Mouse (Mus musculus): ENCODE results near the gene Chek1. TPM values are rescaled to one million over a fixed set of nuclear protein-coding genes. Genes with fewer than 3 reads are reported as not detected.

The Chek1 gene
- polyA plus RNA-seq, 1 experiment from 2014 or later = 62.8 TPM

DNA sequence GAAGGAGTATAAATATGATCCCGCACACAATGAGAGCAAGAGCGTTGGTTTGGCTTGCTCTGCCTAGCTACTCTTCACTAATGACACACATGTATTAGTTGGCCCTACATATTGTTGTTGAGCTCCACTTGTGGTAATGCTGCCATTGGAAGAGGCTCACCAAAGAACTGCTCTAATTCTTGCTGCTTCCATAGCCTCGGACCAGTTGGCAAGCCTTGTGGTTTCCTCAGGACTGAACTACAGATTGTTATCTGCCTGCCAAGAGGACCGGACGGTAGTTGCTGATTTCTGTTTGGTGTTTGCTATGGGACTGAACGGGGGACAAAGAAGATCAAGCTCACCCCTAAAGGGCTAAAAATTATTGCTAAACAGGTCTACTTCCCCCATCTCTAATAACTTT lies 19.6 kb downstream of the Chek1 start:
- Histone ChIP-seq H3K27me3 (ENCODE audit: control insufficient read depth, insufficient read depth, low read length) (no peaks in the 10 kb centered on the region), H3K4me1 (ENCODE audit: control insufficient read depth, insufficient read depth, low read length) (no peaks in the 10 kb centered on the region), H3K27ac (ENCODE audit: low read depth, low read length) (no peak overlapping the region), H3K9ac (ENCODE audit: low read length) (no peak overlapping the region), H3K4me3 (ENCODE audit: low read depth, low read length) (no peak overlapping the region), H3K4me2 (no peak overlapping the region), H3K9me3 (ENCODE audit: control insufficient read depth, low read length) (no peaks in the 10 kb centered on the region), H3K36me3 (ENCODE audit: control insufficient read depth, insufficient read depth, low read length) (peaks cover 6% of the 10 kb centered on the region)
- 95% methylated on average over 6 of the region's 6 CpGs for WGBS
- no peak for ATAC-seq (ENCODE audit: low FRiP score)
- DNase-seq (ENCODE audit: low spot score, missing footprints) = no peak

DNA sequence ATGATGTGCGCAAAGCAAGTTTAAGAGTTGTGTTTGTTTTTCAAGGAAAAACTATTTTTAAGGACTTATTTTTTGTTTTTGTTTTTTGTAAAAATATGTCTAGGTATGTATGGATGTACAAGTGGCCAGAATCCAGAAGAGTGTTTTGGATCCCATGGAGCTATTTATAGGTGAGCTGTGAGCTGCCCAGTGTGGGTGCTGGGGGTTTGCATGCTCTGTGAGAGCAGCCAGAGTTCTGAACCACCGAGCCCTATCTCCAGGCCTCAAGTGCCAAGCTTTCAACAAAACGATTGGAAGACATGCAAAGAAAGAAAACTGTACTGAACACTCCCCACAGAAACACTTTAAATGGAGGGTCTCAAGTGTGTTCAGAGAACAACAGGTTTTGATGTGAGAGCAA lies 20.9 kb downstream of the Chek1 start:
- Histone ChIP-seq H3K9me3 (ENCODE audit: control insufficient read depth, low read length) (no peaks in the 10 kb centered on the region), H3K4me3 (ENCODE audit: low read depth, low read length) (no peak overlapping the region), H3K36me3 (ENCODE audit: control insufficient read depth, insufficient read depth, low read length) (peaks cover 4% of the 10 kb centered on the region; the same call in 1 of the 2 replicates), H3K27me3 (ENCODE audit: control insufficient read depth, insufficient read depth, low read length) (no peaks in the 10 kb centered on the region), H3K9ac (ENCODE audit: low read length) (no peak overlapping the region), H3K4me1 (ENCODE audit: control insufficient read depth, insufficient read depth, low read length) (no peaks in the 10 kb centered on the region), H3K4me2 (no peak overlapping the region), H3K27ac (ENCODE audit: low read depth, low read length) (no peak overlapping the region)
- ATAC-seq (ENCODE audit: low FRiP score) (no peak), DNase-seq (ENCODE audit: low spot score, missing footprints) (no peak)
- 89% methylated on average over 3 of the region's 3 CpGs for WGBS

DNA sequence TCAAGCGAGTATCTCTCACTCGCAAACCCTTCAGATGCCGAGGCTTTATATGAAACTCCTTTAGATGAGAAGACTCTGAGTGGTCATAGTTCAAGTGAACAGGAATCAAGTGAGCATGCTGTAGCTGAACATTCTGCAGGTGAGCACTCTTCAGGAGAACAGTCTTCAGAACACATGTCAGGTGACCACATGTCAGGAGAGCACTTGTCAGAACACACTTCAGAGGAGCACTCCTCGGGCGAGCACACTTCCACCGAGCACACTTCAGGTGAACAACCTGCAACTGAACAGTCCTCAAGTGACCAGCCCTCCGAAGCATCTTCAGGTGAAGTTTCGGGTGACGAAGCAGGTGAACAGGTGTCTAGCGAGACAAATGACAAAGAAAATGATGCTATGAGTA lies 32.6 kb downstream of the Chek1 start:
- Histone ChIP-seq H3K4me3 (ENCODE audit: low read depth, low read length) (no peak overlapping the region), H3K4me1 (ENCODE audit: control insufficient read depth, insufficient read depth, low read length) (no peaks in the 10 kb centered on the region), H3K9me3 (ENCODE audit: control insufficient read depth, low read length) (no peaks in the 10 kb centered on the region), H3K4me2 (no peak overlapping the region), H3K9ac (ENCODE audit: low read length) (no peak overlapping the region), H3K27me3 (ENCODE audit: control insufficient read depth, insufficient read depth, low read length) (no peaks in the 10 kb centered on the region), H3K36me3 (ENCODE audit: control insufficient read depth, insufficient read depth, low read length) (no peaks in the 10 kb centered on the region), H3K27ac (ENCODE audit: low read depth, low read length) (no peak overlapping the region)
- WGBS = 95% methylated on average over 10 of the region's 10 CpGs
- ATAC-seq (ENCODE audit: low FRiP score) (no peak), DNase-seq (ENCODE audit: low spot score, missing footprints) (no peak)

DNA sequence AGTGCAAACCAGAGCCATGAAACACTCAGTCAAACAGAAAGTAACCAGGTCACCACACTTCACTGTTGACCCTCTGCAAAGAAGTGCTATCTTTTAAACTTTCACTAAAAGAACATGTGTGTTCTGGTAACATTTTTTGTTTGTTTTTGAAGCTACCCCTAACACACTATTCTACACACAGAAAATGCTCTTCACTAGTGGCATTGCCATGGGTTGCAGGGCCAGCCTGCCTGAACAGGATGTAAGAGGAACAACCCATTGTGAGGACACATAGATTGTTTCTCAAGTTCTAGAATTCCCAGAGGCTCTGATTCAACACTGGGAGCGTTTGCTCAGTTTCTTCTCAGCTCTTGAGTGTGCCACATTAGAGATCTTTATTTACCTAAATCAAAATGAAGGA lies 33.9 kb downstream of the Chek1 start, which contains the start of gene Acrv1:
Gene Acrv1, plus strand, starts transcription at position 301 of the 400 bp plus-strand sequence.
- H3K27ac ChIP-seq (ENCODE audit: low read depth, low read length) = no peak within 1 kb of the TSS
- WGBS = 81% methylated on average over 1 of the region's 1 CpGs

DNA sequence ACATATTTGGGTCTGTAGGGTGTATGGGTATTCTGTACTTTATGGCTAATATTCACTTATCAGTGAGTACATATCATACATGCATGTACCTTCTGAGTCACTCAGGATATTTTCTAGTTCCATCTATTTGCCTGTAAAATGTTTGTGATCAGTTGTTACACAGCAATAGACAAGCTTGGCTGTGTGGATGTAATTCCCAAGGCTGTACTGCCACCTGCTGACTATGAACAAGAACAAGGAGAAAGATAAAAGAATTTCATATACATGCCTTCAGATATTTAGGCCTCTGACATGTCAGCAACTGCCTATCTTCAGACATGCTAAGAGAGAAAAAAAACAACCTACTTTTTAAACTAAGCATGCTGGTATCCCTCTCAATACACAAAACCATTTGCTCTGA lies 39.5 kb downstream of the Chek1 start:
- Histone ChIP-seq H3K27ac (ENCODE audit: low read depth, low read length) (no peak overlapping the region), H3K9ac (ENCODE audit: low read length) (no peak overlapping the region), H3K9me3 (ENCODE audit: control insufficient read depth, low read length) (no peaks in the 10 kb centered on the region), H3K4me1 (ENCODE audit: control insufficient read depth, insufficient read depth, low read length) (no peaks in the 10 kb centered on the region), H3K36me3 (ENCODE audit: control insufficient read depth, insufficient read depth, low read length) (no peaks in the 10 kb centered on the region), H3K27me3 (ENCODE audit: control insufficient read depth, insufficient read depth, low read length) (no peaks in the 10 kb centered on the region), H3K4me2 (no peak overlapping the region), H3K4me3 (ENCODE audit: low read depth, low read length) (no peak overlapping the region)
- no peak for ATAC-seq (ENCODE audit: low FRiP score)
- DNase-seq (ENCODE audit: low spot score, missing footprints) = no peak

More for the DNA sequence above, 33.9 kb downstream of the Chek1 start, which contains the start of gene Acrv1:
- no peak for DNase-seq (ENCODE audit: low spot score, missing footprints)
- H3K4me1 ChIP-seq (ENCODE audit: control insufficient read depth, insufficient read depth, low read length) = no peaks in the 10 kb centered on the region
- no peaks in the 10 kb centered on the region for H3K36me3 ChIP-seq (ENCODE audit: control insufficient read depth, insufficient read depth, low read length)
- H3K9ac ChIP-seq (ENCODE audit: low read length) = no peak within 1 kb of the TSS
- no peak within 1 kb of the TSS for H3K4me3 ChIP-seq (ENCODE audit: low read depth, low read length)
- no peaks in the 10 kb centered on the region for H3K9me3 ChIP-seq (ENCODE audit: control insufficient read depth, low read length)
- ATAC-seq (ENCODE audit: low FRiP score) = no peak
- no peak within 1 kb of the TSS for H3K4me2 ChIP-seq
- no peaks in the 10 kb centered on the region for H3K27me3 ChIP-seq (ENCODE audit: control insufficient read depth, insufficient read depth, low read length)

DNA sequence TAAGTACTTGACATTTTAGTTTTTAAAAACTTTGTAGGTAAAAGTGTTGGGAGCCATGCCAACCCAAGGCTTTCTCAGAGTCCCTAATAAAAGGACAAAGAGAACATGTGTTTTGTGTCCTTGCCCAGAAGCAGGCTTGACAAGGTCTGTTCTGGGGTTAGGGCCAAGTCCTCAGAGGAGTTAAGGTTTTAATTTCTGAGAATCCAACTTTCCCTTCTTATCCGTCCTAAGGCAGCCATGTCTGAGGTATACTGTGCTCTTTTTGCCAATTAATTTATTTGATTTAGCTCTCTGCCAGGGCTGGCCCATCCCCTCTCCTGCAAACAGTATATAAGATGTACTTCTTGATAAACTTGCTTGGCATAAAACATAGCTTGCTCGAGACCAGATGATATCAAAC lies 45.4 kb downstream of the Chek1 start:
- H3K4me2 ChIP-seq = no peak overlapping the region
- H3K36me3 ChIP-seq (ENCODE audit: control insufficient read depth, insufficient read depth, low read length) = no peaks in the 10 kb centered on the region
- H3K4me3 ChIP-seq (ENCODE audit: low read depth, low read length) = no peak overlapping the region
- WGBS = 92% methylated on average over 2 of the region's 2 CpGs
- H3K27ac ChIP-seq (ENCODE audit: low read depth, low read length) = no peak overlapping the region
- no peaks in the 10 kb centered on the region for H3K4me1 ChIP-seq (ENCODE audit: control insufficient read depth, insufficient read depth, low read length)
- H3K9me3 ChIP-seq (ENCODE audit: control insufficient read depth, low read length) = no peaks in the 10 kb centered on the region
- DNase-seq (ENCODE audit: low spot score, missing footprints) = no peak
- H3K27me3 ChIP-seq (ENCODE audit: control insufficient read depth, insufficient read depth, low read length) = no peaks in the 10 kb centered on the region
- ATAC-seq (ENCODE audit: low FRiP score) = no peak
- no peak overlapping the region for H3K9ac ChIP-seq (ENCODE audit: low read length)

Other genes with a start within 250 kb of the Chek1 start
- gene Gm5615, start 185.1 kb downstream of the Chek1 start, polyA plus RNA-seq (2014; fragmentation: Nextera tagmentation; extraction: Ambion mirVana) = not detected in 2 replicates
- gene Gm17689, start 144.4 kb downstream of the Chek1 start, polyA plus RNA-seq (2014; fragmentation: Nextera tagmentation; extraction: Ambion mirVana) = not detected in 2 replicates
- gene A630095E13Rik, start 83.7 kb downstream of the Chek1 start, polyA plus RNA-seq (2014; fragmentation: Nextera tagmentation; extraction: Ambion mirVana) = not detected in 2 replicates
- not detected in 2 replicates for gene Acrv1, start 33.8 kb downstream of the Chek1 start, polyA plus RNA-seq (2014; fragmentation: Nextera tagmentation; extraction: Ambion mirVana)
- gene Stt3a, start 40.6 kb upstream of the Chek1 start, polyA plus RNA-seq (2014; fragmentation: Nextera tagmentation; extraction: Ambion mirVana) = 155 and 175 TPM in 2 replicates
- gene Ei24, start 70.3 kb upstream of the Chek1 start, polyA plus RNA-seq (2014; fragmentation: Nextera tagmentation; extraction: Ambion mirVana) = 70.3 TPM in 2 replicates
- gene Fez1, start 94.8 kb upstream of the Chek1 start, polyA plus RNA-seq (2014; fragmentation: Nextera tagmentation; extraction: Ambion mirVana) = 385 and 411 TPM in 2 replicates